Mouse (Mus musculus) T-helper 2 cell (primary cell): ENCODE results near the gene Megf11.

Experiments used
- in situ Hi-C: fragments of 300-600 bp; cut with MboI, MseI; formaldehyde crosslinking; loops from one replicate; pipeline ENCODE4 v1.15.1; 2025; ENCODE audit warnings: high pct_unique_total_duplicates

Megf11 gene

GRCm38 (mm10) chr9:64466090-64466489 lies 80.7 kb downstream of the Megf11 start:
- in situ Hi-C loops, result no loop called here

GRCm38 (mm10) chr9:64466564-64466963 lies 81.1 kb downstream of the Megf11 start:
- in situ Hi-C loops, result no loop called here

- in situ Hi-C loops, result no loop called here
These were observed 85.4 kb downstream of the Megf11 start for GRCm38 (mm10) chr9:64470806-64471205.

GRCm38 (mm10) chr9:64471336-64471735 lies 85.9 kb downstream of the Megf11 start:
- in situ Hi-C loops, result no loop called here

GRCm38 (mm10) chr9:64472165-64472564 lies 86.7 kb downstream of the Megf11 start:
- in situ Hi-C loops, result no loop called here

- in situ Hi-C loops, result no loop called here
These were observed 87.3 kb downstream of the Megf11 start for GRCm38 (mm10) chr9:64472743-64473142.

- in situ Hi-C loops, result no loop called here
These were observed 87.7 kb downstream of the Megf11 start for GRCm38 (mm10) chr9:64473170-64473569.

GRCm38 (mm10) chr9:64473695-64474094 lies 88.3 kb downstream of the Megf11 start:
- in situ Hi-C loops, result no loop called here

- in situ Hi-C loops, result no loop called here
These were observed 88.7 kb downstream of the Megf11 start for GRCm38 (mm10) chr9:64474142-64474541.

- in situ Hi-C loops, result loop anchor here (5.0 kb wide), 1 partner anchor 74 kb away; no protein-coding TSS in a partner anchor
These were observed 90.5 kb downstream of the Megf11 start for GRCm38 (mm10) chr9:64475942-64476341.

- in situ Hi-C loops, result loop anchor here (5.0 kb wide), 1 partner anchor 75 kb away; no protein-coding TSS in a partner anchor
These were observed 92.0 kb downstream of the Megf11 start for GRCm38 (mm10) chr9:64477397-64477796.

- in situ Hi-C loops, result no loop called here
These were observed 96.7 kb downstream of the Megf11 start for GRCm38 (mm10) chr9:64482126-64482525.

GRCm38 (mm10) chr9:64487377-64487776 lies 102.0 kb downstream of the Megf11 start:
- in situ Hi-C loops, result no loop called here

GRCm38 (mm10) chr9:64494647-64495046 lies 109.2 kb downstream of the Megf11 start:
- in situ Hi-C loops, result no loop called here

GRCm38 (mm10) chr9:64498929-64499328 lies 113.5 kb downstream of the Megf11 start:
- in situ Hi-C loops, result no loop called here

- in situ Hi-C loops, result no loop called here
These were observed 115.8 kb downstream of the Megf11 start for GRCm38 (mm10) chr9:64501211-64501610.

GRCm38 (mm10) chr9:64503996-64504395 lies 118.6 kb downstream of the Megf11 start:
- in situ Hi-C loops, result no loop called here

- in situ Hi-C loops, result no loop called here
These were observed 119.0 kb downstream of the Megf11 start for GRCm38 (mm10) chr9:64504456-64504855.

- in situ Hi-C loops, result no loop called here
These were observed 119.5 kb downstream of the Megf11 start for GRCm38 (mm10) chr9:64504921-64505320.

- in situ Hi-C loops, result no loop called here
These were observed 121.2 kb downstream of the Megf11 start for GRCm38 (mm10) chr9:64506440-64507206.

GRCm38 (mm10) chr9:64507207-64507517 lies 121.7 kb downstream of the Megf11 start:
- in situ Hi-C loops, result no loop called here

- in situ Hi-C loops, result no loop called here
These were observed 122.6 kb downstream of the Megf11 start for GRCm38 (mm10) chr9:64507995-64508394.

GRCm38 (mm10) chr9:64514826-64515225 lies 129.4 kb downstream of the Megf11 start:
- in situ Hi-C loops, result no loop called here
